Mouse (Mus musculus) activated CD4-positive, CD25-positive, alpha-beta regulatory T cell, adult 4 months (primary cell): ENCODE results near the gene Acyp2. TPM values are rescaled to one million over a fixed set of nuclear protein-coding genes. Genes with fewer than 3 reads are reported as not detected.
A peak's percentile ranks its signal among the peaks of the same experiment; 100 is the strongest.
"Not testable (repeated sequence)": the region's sequence is repeated elsewhere in the genome, so short reads cannot be mapped to it uniquely, and the experiment has no call there.

Source experiments
- ATAC-seq: one replicate; pipeline ENCODE4 v1.8.0; 2017
- polyA plus RNA-seq, 2 experiments: library from polyadenylated mRNA; unstranded; fragments of 100-300 nt; shearing (Covaris generic); gene quantifications; one replicate each; pipeline ENCODE4 v1.2.1; 2017

Acyp2 gene
- polyA plus RNA-seq = 1 to 10 TPM; 1.0 to 1.5 TPM

- ATAC-seq = peak; percentile 95
Observed at GRCm38 (mm10) chr11:30649001-30649637, at the start of gene Acyp2. Gene Acyp2 (minus strand): TSS chr11:30649587.

DNA sequence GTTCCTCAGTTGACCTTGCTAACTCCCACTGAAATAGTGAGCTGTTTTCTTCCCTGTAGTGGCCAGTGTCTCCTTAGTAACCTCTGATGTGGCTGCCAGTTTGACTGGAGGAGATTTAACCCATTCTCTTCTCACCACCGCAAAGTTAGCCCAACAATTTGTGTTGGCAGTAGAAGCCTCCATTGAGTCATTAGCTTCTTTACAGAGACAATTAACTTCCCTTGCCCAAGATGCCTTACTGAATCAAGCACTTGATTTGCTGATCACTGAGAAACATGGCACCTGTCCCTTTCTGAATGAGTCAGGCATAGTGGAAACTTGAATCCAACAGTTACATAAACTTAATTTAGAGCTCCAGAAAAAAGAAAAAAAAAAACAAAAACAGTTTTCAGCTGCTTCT, 40.0 kb upstream of the Acyp2 start:
- ATAC-seq = no peak

DNA sequence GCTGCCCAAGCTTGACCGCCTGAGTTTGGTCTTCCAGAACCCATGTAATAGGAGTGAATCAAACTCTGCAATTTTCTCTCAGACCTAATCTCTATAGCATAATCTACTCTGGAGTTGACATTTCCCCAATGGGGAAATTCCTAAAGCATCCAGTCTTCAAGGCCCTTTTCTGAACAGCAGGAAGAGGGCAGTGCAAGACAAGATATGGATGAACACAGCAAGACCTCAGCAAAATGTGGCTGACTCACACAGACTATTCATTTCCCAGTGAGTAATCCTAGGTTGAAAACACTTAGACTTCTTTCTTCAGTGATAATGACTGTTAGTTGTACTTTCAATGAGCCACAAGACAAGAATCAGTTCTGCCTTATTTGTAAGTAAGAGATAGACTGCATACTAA, 26.7 kb upstream of the Acyp2 start:
- ATAC-seq = no peak

GRCm38 (mm10) chr11:30672719-30673118, 23.3 kb upstream of the Acyp2 start:
- ATAC-seq = no peak

DNA sequence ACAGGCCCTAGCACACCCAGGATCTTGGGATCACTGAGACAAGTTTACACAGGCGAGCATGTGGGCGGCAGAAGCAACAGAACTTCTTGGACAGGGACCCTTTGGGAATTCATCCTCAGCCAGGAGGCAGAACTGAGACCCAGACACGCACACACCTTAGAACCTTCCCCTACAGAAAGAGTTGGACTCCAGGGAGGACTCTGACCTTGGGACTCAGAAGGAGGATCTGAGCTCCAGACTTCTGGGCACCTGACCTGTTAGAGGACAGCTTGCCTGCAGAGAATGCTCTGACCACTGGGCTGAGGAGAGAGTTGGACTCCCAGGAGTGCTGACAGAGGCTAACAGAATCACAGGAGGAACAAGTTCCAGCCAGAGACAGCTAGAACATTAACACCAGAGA, 13.6 kb upstream of the Acyp2 start:
- ATAC-seq = no peak

- ATAC-seq = no peak
Observed at GRCm38 (mm10) chr11:30662591-30662990, 13.2 kb upstream of the Acyp2 start.

DNA sequence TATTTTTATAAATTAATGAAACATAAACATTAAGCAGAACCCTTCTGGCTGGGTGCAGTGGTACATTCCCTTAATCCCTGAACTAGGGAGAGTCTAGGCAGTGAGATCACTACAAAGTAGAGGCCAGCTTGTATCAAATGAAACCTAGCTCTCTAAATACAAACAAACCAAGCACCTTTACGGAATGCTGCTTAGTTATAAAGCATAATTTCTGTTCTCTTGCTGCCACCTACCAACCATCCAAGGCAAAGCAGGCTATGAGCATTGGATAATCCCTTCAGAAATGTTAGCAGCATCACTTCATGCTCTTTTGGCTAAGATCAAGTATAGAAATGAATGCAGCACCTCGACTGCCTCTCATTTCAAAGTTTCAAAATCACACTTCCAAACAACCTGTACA, 7.7 kb upstream of the Acyp2 start:
- ATAC-seq = no peak

DNA sequence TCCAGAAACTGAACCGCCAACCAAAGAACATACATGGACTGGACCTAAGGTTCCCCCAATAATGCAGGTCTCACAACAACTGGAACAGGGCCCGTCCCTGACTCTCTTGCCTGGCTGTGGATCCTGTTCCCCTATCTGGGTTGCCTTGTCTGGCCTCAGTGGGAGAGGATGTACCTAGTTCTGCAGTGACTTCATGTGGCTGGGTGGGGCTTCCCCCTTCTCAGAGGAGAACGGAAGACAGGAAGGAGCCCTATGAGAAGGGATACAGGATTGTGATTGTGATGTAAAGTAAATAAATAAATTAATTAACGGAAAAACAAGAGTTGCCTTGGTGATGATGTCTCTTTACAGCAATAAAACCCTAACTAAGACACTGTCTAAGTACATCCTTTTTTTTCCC, 6.7 kb upstream of the Acyp2 start:
- ATAC-seq = peak; percentile 72

DNA sequence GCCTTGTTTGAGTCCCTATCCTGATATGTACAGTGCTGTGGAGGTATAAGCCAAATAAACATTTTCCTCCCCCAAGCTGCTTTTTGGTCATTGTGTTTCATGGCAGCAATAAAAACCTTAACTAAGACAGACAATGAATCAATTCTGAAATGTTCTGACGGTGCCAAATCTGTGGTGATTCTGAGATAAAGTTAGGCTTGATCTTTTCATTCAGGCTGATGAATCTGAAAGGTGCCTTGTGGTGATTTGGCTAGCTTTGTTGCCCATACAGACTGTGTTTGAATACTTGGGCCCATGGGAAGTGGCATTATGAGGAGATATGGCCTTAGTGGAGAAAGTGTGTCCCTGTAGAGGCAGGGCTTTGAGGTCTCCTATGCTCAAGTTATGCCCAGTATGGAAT, 1.0 kb upstream of the Acyp2 start:
- no peak for ATAC-seq

DNA sequence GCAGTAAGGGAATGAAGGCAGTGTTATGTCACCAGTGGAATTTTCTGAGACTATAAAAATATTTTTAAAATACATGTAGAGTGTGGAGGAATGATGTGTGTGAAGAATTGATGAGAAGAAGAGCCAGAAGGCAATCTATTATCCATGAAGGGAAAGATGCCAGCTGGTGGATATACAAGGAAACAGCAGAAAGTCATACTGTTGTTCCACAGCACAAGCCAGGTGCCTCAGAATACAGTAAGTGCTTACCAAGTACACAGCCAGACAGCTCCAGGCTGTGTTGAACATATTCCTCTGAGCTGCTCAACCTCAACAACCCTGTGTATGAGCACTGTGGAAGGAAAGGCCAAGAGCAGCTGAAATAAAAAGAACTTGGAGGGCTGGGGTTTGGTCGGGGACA, 13.7 kb downstream of the Acyp2 start:
- ATAC-seq = no peak

GRCm38 (mm10) chr11:30630514-30630913, 18.9 kb downstream of the Acyp2 start:
- no peak for ATAC-seq

DNA sequence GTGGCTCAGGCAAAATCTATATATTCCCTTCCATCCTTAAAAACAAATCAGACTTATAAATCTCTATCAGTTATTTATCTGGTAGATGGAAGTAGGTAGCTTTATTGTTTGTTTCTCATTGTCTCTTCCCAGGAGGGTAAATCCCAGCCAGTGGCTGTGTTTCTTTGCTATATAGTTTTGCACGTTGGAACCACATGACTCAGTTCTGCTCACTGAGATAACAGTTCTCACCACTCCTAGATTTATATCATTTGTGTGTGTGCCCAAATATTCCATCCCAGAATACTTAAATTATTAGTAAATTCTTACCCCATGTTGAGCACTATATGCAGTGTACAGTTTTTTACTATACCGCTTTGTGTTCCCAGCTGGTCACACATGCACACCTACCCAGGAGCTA, 26.2 kb downstream of the Acyp2 start:
- ATAC-seq = no peak

DNA sequence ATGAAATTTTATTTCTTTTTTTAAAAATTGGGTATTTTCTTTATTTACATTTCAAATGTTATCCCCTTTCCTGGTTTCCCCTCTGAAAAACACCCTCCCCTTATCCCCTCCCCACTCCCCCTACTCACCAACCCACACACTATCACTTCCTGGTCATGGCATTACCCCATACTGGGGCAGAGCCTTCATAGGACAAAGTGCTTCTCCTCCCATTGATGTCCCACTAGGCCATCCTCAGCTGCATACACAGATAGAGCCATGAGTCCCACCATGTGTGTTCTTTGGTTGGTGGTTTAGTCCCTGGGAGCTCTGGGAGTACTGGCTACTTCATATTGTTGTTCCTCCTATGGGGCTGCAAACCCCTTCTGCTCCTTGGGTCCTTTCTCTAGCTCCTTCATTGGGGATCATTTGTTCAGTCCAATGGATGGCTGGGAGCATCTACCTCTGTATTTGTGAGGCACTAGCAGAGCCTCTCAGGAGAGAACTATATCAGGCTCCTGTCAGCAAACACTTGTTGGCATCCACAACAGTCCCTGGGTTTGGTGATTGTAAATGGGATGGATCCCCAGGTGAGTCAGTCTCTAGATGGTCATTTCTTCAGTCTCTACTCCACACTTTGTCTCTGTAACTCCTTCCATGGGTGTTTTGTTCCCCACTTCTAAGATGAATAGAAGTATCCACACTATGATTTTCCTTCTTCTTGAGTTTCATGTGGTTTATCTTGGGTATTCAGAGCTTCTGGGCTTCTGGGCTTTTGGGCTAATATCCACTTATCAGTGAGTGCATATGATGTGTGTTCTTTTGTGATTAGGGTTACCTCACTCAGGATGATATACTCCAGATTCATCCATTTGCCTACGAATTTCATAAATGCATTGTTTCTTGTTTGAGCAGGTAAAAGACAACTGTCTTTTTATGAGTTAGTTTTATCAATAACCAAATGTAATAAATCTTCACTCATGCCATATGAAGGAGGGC, 27.7 kb downstream of the Acyp2 start:
- not testable (repeated sequence) for ATAC-seq

DNA sequence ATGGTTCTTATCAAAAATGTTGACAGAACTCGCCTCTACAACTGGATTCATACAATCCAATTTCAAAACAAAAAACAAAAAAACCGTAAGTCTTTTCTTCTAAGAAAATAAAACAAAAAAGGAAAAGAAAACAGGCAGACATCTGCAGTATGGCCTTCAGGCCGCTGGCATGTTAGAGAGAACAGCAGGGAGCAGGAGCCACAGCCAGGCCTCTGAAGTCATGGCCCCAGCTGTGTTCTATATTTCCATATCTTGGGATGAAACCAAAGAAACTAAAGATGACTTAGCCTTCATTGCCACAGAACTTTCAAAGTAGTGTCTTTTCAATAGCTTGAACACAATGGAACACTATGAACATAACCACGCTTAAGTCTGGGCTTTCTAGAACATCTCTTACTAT, 31.2 kb downstream of the Acyp2 start:
- no peak for ATAC-seq

- no peak for ATAC-seq
Observed at GRCm38 (mm10) chr11:30617571-30618097, 31.8 kb downstream of the Acyp2 start.

- ATAC-seq = no peak
Observed at GRCm38 (mm10) chr11:30615977-30616376, 33.4 kb downstream of the Acyp2 start.

GRCm38 (mm10) chr11:30613916-30614546, 35.4 kb downstream of the Acyp2 start:
- no peak for ATAC-seq

DNA sequence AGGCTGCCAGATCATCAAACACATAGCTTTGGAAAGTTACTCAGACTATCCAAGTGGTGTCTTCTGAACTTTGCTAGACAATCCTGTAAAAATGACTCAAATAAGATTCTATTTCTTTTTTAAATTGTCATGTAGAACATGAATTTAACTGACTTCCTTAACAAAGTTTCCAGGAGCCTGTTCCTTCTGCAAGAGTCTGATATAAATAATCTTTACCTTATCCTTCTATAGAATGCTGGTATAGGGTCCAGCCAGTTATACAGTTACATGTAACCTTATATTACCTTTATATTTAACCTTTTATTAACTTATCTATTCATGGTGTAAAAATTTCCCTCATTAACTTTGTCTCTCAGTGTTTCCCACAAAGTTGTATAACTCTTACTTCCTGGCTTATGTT, 36.7 kb downstream of the Acyp2 start:
- no peak for ATAC-seq

DNA sequence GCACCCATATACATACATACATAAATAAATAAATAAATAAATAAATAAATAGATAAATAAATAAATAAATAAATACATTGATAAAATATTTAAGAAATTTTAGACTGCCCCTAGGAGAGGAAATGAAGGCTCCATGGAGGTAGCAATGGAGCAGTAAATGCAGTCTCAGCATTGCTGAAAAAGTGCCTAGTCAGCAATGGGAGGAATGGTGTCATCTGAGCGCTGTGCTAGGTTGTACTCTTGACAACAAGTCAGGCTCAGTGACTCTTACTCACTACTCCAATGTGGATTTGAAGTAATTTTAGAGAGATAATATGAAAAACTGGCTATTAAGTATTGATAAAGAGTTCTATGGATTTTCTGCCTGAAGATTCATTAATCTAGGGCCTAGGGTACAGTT, 40.1 kb downstream of the Acyp2 start:
- no peak for ATAC-seq

GRCm38 (mm10) chr11:30607587-30608518, 41.5 kb downstream of the Acyp2 start:
- no peak for ATAC-seq

DNA sequence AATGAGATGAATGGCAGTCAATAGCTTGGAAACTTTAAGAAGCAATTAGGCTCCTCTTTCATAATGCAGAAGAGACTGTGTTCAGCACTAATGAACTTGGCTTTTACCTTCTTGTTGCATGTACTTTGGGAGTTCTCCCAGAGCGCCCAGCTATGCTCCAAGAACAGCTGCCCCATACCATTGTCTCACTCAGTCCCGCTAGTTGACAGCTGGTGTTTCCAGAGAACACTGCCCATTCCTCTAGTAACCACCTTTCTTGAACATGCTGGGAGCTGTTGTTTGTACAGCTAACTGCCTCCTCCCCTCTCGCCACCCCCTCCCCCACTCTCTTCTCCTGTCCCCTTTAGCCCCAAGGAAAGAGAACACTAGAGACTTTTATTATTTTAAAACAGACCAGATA, 52.1 kb downstream of the Acyp2 start:
- no peak for ATAC-seq

DNA sequence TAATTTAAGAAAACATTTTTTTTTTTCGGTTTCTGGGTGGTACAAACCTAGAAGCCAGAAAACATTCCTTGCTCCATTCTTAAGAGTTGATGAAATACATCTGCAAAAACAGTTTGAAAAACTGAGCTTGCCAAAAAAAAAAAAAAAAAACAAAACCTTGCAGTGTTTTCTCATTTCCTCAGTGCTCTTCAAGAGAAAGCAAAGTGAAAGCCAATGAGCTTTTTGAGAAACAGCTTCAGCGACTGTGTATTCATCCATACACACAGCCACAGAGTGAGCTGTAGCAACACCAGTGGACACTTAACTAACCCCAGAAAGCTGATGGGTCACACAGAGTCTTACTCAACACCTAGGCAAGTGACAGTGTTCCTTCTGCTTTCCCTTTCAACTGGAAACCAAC, 69.4 kb downstream of the Acyp2 start:
- ATAC-seq = no peak
